Mouse (Mus musculus): Measurements from ENCODE around the gene Zmynd19. TPM values are rescaled to one million over a fixed set of nuclear protein-coding genes. Genes with fewer than 3 reads are reported as not detected.

Zmynd19 gene
- polyA plus RNA-seq, 1 experiment from 2014 or later = 7.1 TPM

DNA sequence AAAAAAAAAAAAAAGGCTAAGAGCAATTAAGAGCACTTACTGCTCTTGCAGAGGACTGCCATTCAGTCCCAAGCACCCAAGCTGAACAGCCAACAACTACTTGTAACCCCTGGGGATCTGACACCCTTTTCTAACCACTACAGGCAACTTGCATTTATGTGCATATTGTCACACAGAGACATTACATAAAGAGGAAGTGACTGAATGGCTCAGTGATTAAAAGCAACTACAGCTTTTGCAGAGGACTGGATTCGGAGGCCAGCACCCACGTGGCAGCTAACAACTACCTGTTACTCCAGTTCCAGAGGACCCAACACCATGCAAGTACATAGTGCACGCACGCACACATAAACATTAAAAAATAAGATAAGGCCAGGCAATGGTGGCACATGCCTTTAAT lies 39.1 kb upstream of the Zmynd19 start:
- Histone ChIP-seq H3K27me3 (ENCODE audit: control insufficient read depth, insufficient read depth, low read length) (no peaks in the 10 kb centered on the region), H3K4me2 (replicated peaks; ENCODE audit: low read depth) (no peak overlapping the region), H3K36me3 (ENCODE audit: control insufficient read depth, insufficient read depth, low read length) (no peaks in the 10 kb centered on the region), H3K9me3 (ENCODE audit: control insufficient read depth, low read length) (no peaks in the 10 kb centered on the region), H3K4me1 (replicated peaks; ENCODE audit: control insufficient read depth, insufficient read depth) (no peaks in the 10 kb centered on the region; the same call in 1 of the 2 replicates), H3K9ac (ENCODE audit: low read length) (no peak overlapping the region), H3K27ac (replicated peaks) (no peak overlapping the region), H3K4me3 (ENCODE audit: low read depth, low read length) (no peak overlapping the region)
- TF ChIP-seq CTCF (IDR thresholded peaks at IDR 0.05; ENCODE audit: low read depth) (no peak), EP300 (optimal IDR thresholded peaks at IDR 0.05) (no peak)
- 83% methylated on average over 4 of the region's 4 CpGs for WGBS
- DNase-seq (ENCODE audit: low spot score) (no peak), ATAC-seq (ENCODE audit: low FRiP score, low TSS enrichment) (no peak)

DNA sequence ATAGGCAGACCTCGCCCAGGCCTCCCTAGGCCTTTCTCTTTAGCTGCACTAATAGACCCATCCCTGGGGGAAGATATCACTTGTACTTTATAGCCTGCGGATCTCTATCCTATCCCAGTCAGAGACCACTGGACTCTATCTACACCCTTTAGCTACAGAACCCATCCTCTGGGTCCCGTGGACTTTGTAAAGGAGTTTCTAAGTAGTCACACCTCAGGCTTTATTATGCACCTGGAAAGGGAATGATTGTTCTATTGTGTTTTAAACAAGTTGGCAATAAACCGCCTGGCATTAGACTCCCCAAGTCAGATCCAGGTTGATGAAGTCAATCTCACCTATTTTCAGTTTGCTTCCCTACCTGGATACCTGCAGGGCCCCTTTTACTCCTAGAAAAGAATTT lies 37.4 kb upstream of the Zmynd19 start:
- H3K9ac ChIP-seq (ENCODE audit: low read length) = no peak overlapping the region
- no peaks in the 10 kb centered on the region for H3K4me1 ChIP-seq (replicated peaks; ENCODE audit: control insufficient read depth, insufficient read depth)
- no peaks in the 10 kb centered on the region for H3K36me3 ChIP-seq (ENCODE audit: control insufficient read depth, insufficient read depth, low read length)
- H3K27ac ChIP-seq (replicated peaks) = no peak overlapping the region
- no peaks in the 10 kb centered on the region for H3K9me3 ChIP-seq (ENCODE audit: control insufficient read depth, low read length)
- DNase-seq (ENCODE audit: low spot score) (no peak), ATAC-seq (ENCODE audit: low FRiP score, low TSS enrichment) (no peak)
- 89% methylated on average over 4 of the region's 4 CpGs for WGBS
- TF ChIP-seq EP300 (optimal IDR thresholded peaks at IDR 0.05) (no peak), CTCF (IDR thresholded peaks at IDR 0.05; ENCODE audit: low read depth) (no peak)
- no peak overlapping the region for H3K4me3 ChIP-seq (ENCODE audit: low read depth, low read length)
- no peak overlapping the region for H3K4me2 ChIP-seq (replicated peaks; ENCODE audit: low read depth)
- no peaks in the 10 kb centered on the region for H3K27me3 ChIP-seq (ENCODE audit: control insufficient read depth, insufficient read depth, low read length)

DNA sequence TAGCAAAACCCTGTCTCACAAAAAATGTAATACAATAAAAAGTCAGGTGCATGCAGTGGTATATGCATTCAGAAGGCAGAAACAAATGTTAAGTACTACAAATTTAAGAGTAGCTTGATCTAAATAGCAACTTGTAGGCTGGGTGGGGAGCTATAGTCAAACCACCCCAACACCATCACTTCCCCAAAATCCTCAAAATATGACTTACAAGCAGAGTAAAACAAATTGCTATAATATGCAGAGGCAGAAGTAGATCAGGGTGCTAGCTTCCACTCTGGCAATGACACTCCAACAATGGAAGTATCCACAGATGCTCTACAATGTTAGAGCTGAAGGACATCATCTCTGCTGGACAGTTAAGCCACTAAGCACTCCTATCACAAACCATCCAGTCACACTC lies 37.0 kb upstream of the Zmynd19 start:
- H3K27me3 ChIP-seq (ENCODE audit: control insufficient read depth, insufficient read depth, low read length) = no peaks in the 10 kb centered on the region
- ATAC-seq (ENCODE audit: low FRiP score, low TSS enrichment) (no peak), DNase-seq (ENCODE audit: low spot score) (no peak)
- H3K4me2 ChIP-seq (replicated peaks; ENCODE audit: low read depth) = no peak overlapping the region
- no peaks in the 10 kb centered on the region for H3K36me3 ChIP-seq (ENCODE audit: control insufficient read depth, insufficient read depth, low read length)
- no peaks in the 10 kb centered on the region; the same call in 1 of the 2 replicates for H3K4me1 ChIP-seq (replicated peaks; ENCODE audit: control insufficient read depth, insufficient read depth)
- H3K27ac ChIP-seq (replicated peaks) = no peak overlapping the region
- no peaks in the 10 kb centered on the region for H3K9me3 ChIP-seq (ENCODE audit: control insufficient read depth, low read length)
- TF ChIP-seq CTCF (IDR thresholded peaks at IDR 0.05; ENCODE audit: low read depth) (no peak), EP300 (optimal IDR thresholded peaks at IDR 0.05) (no peak)
- H3K9ac ChIP-seq (ENCODE audit: low read length) = no peak overlapping the region
- H3K4me3 ChIP-seq (ENCODE audit: low read depth, low read length) = no peak overlapping the region

DNA sequence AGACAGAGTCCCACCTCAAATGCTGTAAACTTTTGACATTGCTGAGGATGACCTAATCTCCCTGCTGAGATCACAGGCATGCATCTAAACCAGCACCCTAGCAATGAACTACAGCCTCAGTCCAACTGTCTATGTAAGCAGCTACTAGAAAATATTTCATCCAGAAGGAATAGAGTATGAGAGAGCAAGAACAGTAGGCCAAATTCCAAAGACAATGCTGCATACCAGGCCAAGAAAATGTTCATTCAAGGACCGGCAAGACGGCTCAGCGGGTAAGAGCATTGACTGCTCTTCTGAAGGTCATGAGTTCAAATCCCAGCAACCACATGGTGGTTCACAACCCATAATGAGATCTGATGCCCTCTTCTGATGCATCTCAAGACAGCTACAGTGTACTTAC lies 34.8 kb upstream of the Zmynd19 start:
- DNase-seq (ENCODE audit: low spot score) = no peak

DNA sequence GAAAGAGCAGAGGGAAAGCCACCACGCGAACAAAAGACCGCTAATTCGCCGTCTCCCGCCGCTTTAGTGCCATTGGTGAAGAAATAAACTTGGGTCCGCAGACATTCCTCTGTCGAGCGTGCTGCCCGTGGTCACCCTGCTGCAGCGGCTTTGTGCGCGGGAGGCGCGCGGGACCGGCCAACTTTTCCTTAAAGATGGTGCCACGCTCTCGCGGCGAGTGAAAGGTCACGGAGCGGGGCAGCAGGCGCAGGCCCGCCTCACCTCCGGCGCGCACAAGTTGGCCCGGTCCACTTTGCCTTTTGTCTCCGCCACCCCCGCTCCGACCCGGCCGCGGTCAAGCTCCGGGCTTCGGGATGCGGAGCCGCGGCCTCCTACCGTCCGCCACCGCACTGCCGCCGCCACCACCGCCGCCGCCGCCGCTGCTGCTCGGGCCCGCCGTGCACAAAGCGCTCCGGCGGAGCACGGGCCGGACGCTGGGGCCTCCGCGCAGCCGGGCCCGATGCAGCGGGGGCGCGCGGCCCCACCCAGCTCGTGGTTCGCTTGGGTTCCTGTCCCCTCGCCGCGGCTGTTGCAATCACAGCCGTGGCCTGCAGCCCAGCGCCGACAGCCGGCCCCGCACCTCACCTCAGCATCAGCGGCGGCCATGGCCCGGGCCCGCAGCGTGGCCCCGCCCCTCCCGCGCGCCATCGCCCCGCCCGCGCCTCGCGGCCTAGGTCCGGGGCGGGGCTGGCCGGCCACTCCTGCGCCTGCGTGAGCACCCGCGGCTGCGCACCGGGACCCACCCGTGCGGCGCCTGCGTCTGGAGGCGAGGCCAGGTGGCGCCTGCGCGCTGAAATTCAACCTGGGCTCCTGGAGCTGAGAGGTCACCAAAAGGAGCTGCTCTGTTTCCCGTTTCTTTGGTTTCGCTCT lies 30.4 kb upstream of the Zmynd19 start, which contains the start of gene Ehmt1:
Gene Ehmt1, minus strand, starts transcription at position 685 of the 909 bp plus-strand sequence.
- WGBS = under 1% methylated on average over 87 of the region's 112 CpGs
- Histone ChIP-seq H3K4me2 (replicated peaks; ENCODE audit: low read depth) (peak within 1 kb of the TSS; percentile 64), H3K9me3 (ENCODE audit: control insufficient read depth, low read length) (no peaks in the 10 kb centered on the region), H3K36me3 (ENCODE audit: control insufficient read depth, insufficient read depth, low read length) (no peaks in the 10 kb centered on the region), H3K27me3 (ENCODE audit: control insufficient read depth, insufficient read depth, low read length) (no peaks in the 10 kb centered on the region), H3K27ac (replicated peaks) (peak within 1 kb of the TSS; percentile 96), H3K9ac (ENCODE audit: low read length) (peak within 1 kb of the TSS; percentile 96), H3K4me3 (ENCODE audit: low read depth, low read length) (peak within 1 kb of the TSS; percentile 95), H3K4me1 (replicated peaks; ENCODE audit: control insufficient read depth, insufficient read depth) (no peaks in the 10 kb centered on the region; the same call in 1 of the 2 replicates)
- DNase-seq (ENCODE audit: low spot score) (peak; percentile 95), ATAC-seq (ENCODE audit: low FRiP score, low TSS enrichment) (peak; percentile 98)
- TF ChIP-seq EP300 (optimal IDR thresholded peaks at IDR 0.05) (no peak), CTCF (IDR thresholded peaks at IDR 0.05; ENCODE audit: low read depth) (peak; percentile 33; the same call in 1 of the 2 replicates)

More for the DNA sequence above, 34.8 kb upstream of the Zmynd19 start:
- TF ChIP-seq CTCF (IDR thresholded peaks at IDR 0.05; ENCODE audit: low read depth) = no peak
- no peak for TF ChIP-seq EP300 (optimal IDR thresholded peaks at IDR 0.05)
- Histone ChIP-seq H3K4me3 (ENCODE audit: low read depth, low read length) (no peak overlapping the region), H3K9me3 (ENCODE audit: control insufficient read depth, low read length) (no peaks in the 10 kb centered on the region), H3K4me2 (replicated peaks; ENCODE audit: low read depth) (no peak overlapping the region), H3K27me3 (ENCODE audit: control insufficient read depth, insufficient read depth, low read length) (no peaks in the 10 kb centered on the region), H3K4me1 (replicated peaks; ENCODE audit: control insufficient read depth, insufficient read depth) (no peaks in the 10 kb centered on the region; the same call in 1 of the 2 replicates), H3K9ac (ENCODE audit: low read length) (no peak overlapping the region), H3K36me3 (ENCODE audit: control insufficient read depth, insufficient read depth, low read length) (no peaks in the 10 kb centered on the region), H3K27ac (replicated peaks) (no peak overlapping the region)
- no peak for ATAC-seq (ENCODE audit: low FRiP score, low TSS enrichment)
- 72% methylated on average over 3 of the region's 3 CpGs for WGBS

DNA sequence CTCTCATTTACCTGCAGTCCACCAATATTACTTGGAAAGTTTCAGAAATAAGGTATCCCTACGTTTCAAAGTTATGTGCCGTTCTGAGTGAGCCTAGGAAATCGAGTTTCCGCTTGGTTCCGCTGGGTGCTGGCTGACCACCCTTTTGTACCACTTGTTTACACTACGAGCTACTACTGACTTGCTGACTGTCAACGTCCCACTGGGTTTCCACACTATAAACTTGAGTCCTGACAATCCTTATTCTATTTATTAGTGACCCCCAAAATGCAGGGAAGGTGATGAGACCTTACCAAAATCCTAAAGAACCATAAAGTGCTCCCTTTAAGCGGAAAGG lies 29.8 kb upstream of the Zmynd19 start:
- Histone ChIP-seq H3K27ac (replicated peaks) (peak overlapping the region; percentile 74), H3K9ac (ENCODE audit: low read length) (peak overlapping the region; percentile 96), H3K36me3 (ENCODE audit: control insufficient read depth, insufficient read depth, low read length) (peaks cover 2% of the 10 kb centered on the region; the same call in 1 of the 2 replicates), H3K9me3 (ENCODE audit: control insufficient read depth, low read length) (no peaks in the 10 kb centered on the region), H3K4me3 (ENCODE audit: low read depth, low read length) (peak overlapping the region; percentile 95), H3K27me3 (ENCODE audit: control insufficient read depth, insufficient read depth, low read length) (no peaks in the 10 kb centered on the region), H3K4me1 (replicated peaks; ENCODE audit: control insufficient read depth, insufficient read depth) (no peaks in the 10 kb centered on the region; the same call in 1 of the 2 replicates), H3K4me2 (replicated peaks; ENCODE audit: low read depth) (peak overlapping the region; percentile 64)
- DNase-seq (ENCODE audit: low spot score) = no peak
- WGBS = 8% methylated on average over 8 of the region's 8 CpGs
- ATAC-seq (ENCODE audit: low FRiP score, low TSS enrichment) = peak; percentile 42
- TF ChIP-seq CTCF (IDR thresholded peaks at IDR 0.05; ENCODE audit: low read depth) = no peak
- no peak for TF ChIP-seq EP300 (optimal IDR thresholded peaks at IDR 0.05)

All from stomach, postnatal 0 days (tissue).